Mouse (Mus musculus) hematopoietic stem cell, adult 5-6 weeks (primary cell): ENCODE data around the gene Tmpo. TPM values are rescaled to one million over a fixed set of nuclear protein-coding genes. Genes with fewer than 3 reads are reported as not detected.

Experiments
- ATAC-seq, 2 experiments: fragments of 125-278 bp in 1 of 2; replicated peaks in 1 of 2; 2 replicates each; pipeline ENCODE4 v1.8.0; 2016 to 2017; ENCODE audit warnings: inconsistent platforms in 2 of 2, mild to moderate bottlenecking in 2 of 2, moderate number of reproducible peaks in 2 of 2, low read depth in 1 of 2, moderate TSS enrichment in 1 of 2; ENCODE audit not compliant: low FRiP score in 2 of 2, poor library complexity in 2 of 2, severe bottlenecking in 2 of 2, insufficient read depth in 1 of 2, low TSS enrichment in 1 of 2
- total RNA-seq: library from RNA; stranded (forward); fragments of 172-1452, 232-1000 nt; gene quantifications from 2 replicates; pipeline ENCODE4 v1.2.3, GENCODE M21; 2017

Gene Tmpo
- total RNA-seq, 1 experiment from 2014 or later: 595 TPM

GRCm38 (mm10) chr10:91098056-91098455 lies 83.1 kb downstream of the Tmpo start:
- ATAC-seq: no peak

Other genes starting within 250 kb of the Tmpo start
- gene Apaf1, start 98.5 kb downstream of the Tmpo start, total RNA-seq: 17.8 and 22.3 TPM in 2 replicates
- 25.9 and 33.6 TPM in 2 replicates for gene Ikbip, start 98.4 kb downstream of the Tmpo start, total RNA-seq
- 243 and 260 TPM in 2 replicates for gene Slc25a3, start 57.3 kb downstream of the Tmpo start, total RNA-seq